8 mouse cellular contexts compared by ENCODE assay signal in the genomic region with DNA sequence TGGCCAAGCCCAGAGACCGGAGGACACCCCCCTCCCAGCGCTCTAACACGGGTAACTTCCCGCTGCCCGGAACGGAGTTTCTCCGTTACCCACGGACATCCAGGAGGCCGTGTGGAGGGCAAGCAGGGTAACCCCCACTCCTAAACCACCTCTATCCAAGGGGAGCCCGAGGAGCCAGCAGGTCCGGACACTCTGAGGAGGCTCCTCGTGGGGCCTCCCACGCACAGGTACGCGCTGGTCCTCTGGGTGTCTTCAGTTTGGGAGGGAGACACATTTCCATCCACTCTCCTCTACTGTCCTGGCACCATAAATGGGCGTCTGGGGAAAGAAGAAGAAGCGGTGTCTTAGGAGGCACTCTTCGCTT.
A peak's percentile ranks its signal among the peaks of the same experiment; 100 is the strongest.
DNase-seq lines count a peak whose midpoint lies in the region; ATAC-seq and TF ChIP-seq lines count a peak whose summit lies in the region.

No protein-coding gene starts in this region.

- ATAC-seq in heart, postnatal 0 days (ENCODE audit: insufficient read depth, low read depth), result no peak
- ATAC-seq in embryonic facial prominence, embryonic 13.5 days (ENCODE audit: insufficient number of reproducible peaks, insufficient read depth, low FRiP score, low TSS enrichment, low read depth), result 0 out of 2 replicates have a peak, but pooled peaks have one; percentile 7
- no peak; the same call in 1 of the 2 replicates for ATAC-seq in intestine, embryonic 16.5 days
- ATAC-seq in neural tube, embryonic 11.5 days (ENCODE audit: insufficient read depth, low FRiP score, low TSS enrichment), result no peak; the same call in 1 of the 2 replicates
- no peak for ATAC-seq in erythroid progenitor cell, adult 5-6 weeks (replicated peaks; ENCODE audit: low FRiP score, poor library complexity, severe bottlenecking)

- no peak overlapping the region for H3K27ac ChIP-seq in heart, postnatal 0 days (ENCODE audit: low read depth)
- no peak overlapping the region for H3K27ac ChIP-seq in embryonic facial prominence, embryonic 13.5 days
- no peak overlapping the region for H3K27ac ChIP-seq in intestine, embryonic 16.5 days (ENCODE audit: low read length)
- H3K27ac ChIP-seq in neural tube, embryonic 11.5 days (ENCODE audit: low read depth, low read length), result no peak overlapping the region

- intact Hi-C loops in left cerebral cortex, postnatal 25 days (cut with DNase I), result loop anchor here (5.0 kb wide), 1 partner anchor 36 kb away; no protein-coding TSS in a partner anchor

- peak overlapping the region; percentile 48 for H3K4me3 ChIP-seq in heart, postnatal 0 days (ENCODE audit: low read depth, low read length)
- peak overlapping the region; percentile 50 for H3K4me3 ChIP-seq in embryonic facial prominence, embryonic 13.5 days
- H3K4me3 ChIP-seq in intestine, embryonic 16.5 days (ENCODE audit: low read length), result peak overlapping the region; percentile 52
- peak overlapping the region; percentile 51 for H3K4me3 ChIP-seq in neural tube, embryonic 11.5 days (ENCODE audit: low read depth, low read length)

- no peaks in the 10 kb centered on the region for H3K4me1 ChIP-seq in heart, postnatal 0 days (ENCODE audit: control insufficient read depth, insufficient read depth)
- H3K4me1 ChIP-seq in embryonic facial prominence, embryonic 13.5 days, result peaks cover 15% of the 10 kb centered on the region
- peaks cover 9% of the 10 kb centered on the region for H3K4me1 ChIP-seq in intestine, embryonic 16.5 days (ENCODE audit: control insufficient read depth, insufficient read depth, low read length)
- H3K4me1 ChIP-seq in neural tube, embryonic 11.5 days (ENCODE audit: control insufficient read depth, insufficient read depth, low read length), result no peaks in the 10 kb centered on the region

- no peak for TF ChIP-seq EP300 in heart, postnatal 0 days (IDR thresholded peaks at IDR 0.05; ENCODE audit: low read depth)

- WGBS in heart, postnatal 0 days, result 4% methylated on average over 18 of the region's 18 CpGs
- WGBS in embryonic facial prominence, embryonic 13.5 days, result 3% methylated on average over 18 of the region's 18 CpGs
- 4% methylated on average over 18 of the region's 18 CpGs for WGBS in intestine, embryonic 16.5 days
- 4% methylated on average over 18 of the region's 18 CpGs for WGBS in neural tube, embryonic 11.5 days

- peaks cover 35% of the 10 kb centered on the region for H3K27me3 ChIP-seq in heart, postnatal 0 days (ENCODE audit: control insufficient read depth, insufficient read depth, low read length)
- H3K27me3 ChIP-seq in embryonic facial prominence, embryonic 13.5 days, result peaks cover 73% of the 10 kb centered on the region
- peaks cover 20% of the 10 kb centered on the region; the same call in 1 of the 2 replicates for H3K27me3 ChIP-seq in intestine, embryonic 16.5 days (replicated peaks; ENCODE audit: control insufficient read depth, insufficient read depth, low read length)
- H3K27me3 ChIP-seq in neural tube, embryonic 11.5 days (ENCODE audit: control insufficient read depth, insufficient read depth, low read length), result peaks cover 25% of the 10 kb centered on the region

- no peak for TF ChIP-seq CTCF in heart, postnatal 0 days (IDR thresholded peaks at IDR 0.05; ENCODE audit: low read depth)

- H3K36me3 ChIP-seq in heart, postnatal 0 days (replicated peaks; ENCODE audit: control insufficient read depth, insufficient read depth, low read length), result no peaks in the 10 kb centered on the region
- H3K36me3 ChIP-seq in embryonic facial prominence, embryonic 13.5 days, result no peaks in the 10 kb centered on the region
- no peaks in the 10 kb centered on the region for H3K36me3 ChIP-seq in intestine, embryonic 16.5 days (ENCODE audit: control insufficient read depth, insufficient read depth, low read length)
- no peaks in the 10 kb centered on the region for H3K36me3 ChIP-seq in neural tube, embryonic 11.5 days (ENCODE audit: control insufficient read depth, insufficient read depth, low read length)

- peak overlapping the region; percentile 83 for H3K4me2 ChIP-seq in heart, postnatal 0 days (ENCODE audit: low read depth, low read length)
- H3K4me2 ChIP-seq in embryonic facial prominence, embryonic 13.5 days, result peak overlapping the region; percentile 89
- H3K4me2 ChIP-seq in intestine, embryonic 16.5 days (ENCODE audit: low read depth, low read length), result peak overlapping the region; percentile 87
- H3K4me2 ChIP-seq in neural tube, embryonic 11.5 days (ENCODE audit: low read depth), result peak overlapping the region; percentile 91

- no peaks in the 10 kb centered on the region for H3K9me3 ChIP-seq in heart, postnatal 0 days (replicated peaks; ENCODE audit: control insufficient read depth, low read length)
- no peaks in the 10 kb centered on the region for H3K9me3 ChIP-seq in embryonic facial prominence, embryonic 13.5 days
- H3K9me3 ChIP-seq in intestine, embryonic 16.5 days (ENCODE audit: control insufficient read depth, low read length), result no peaks in the 10 kb centered on the region
- no peaks in the 10 kb centered on the region for H3K9me3 ChIP-seq in neural tube, embryonic 11.5 days (ENCODE audit: control insufficient read depth, low read length)

- no peak for DNase-seq in heart, postnatal 0 days (ENCODE audit: low spot score)
- no peak for DNase-seq in heart, adult 11 months
- DNase-seq in neural tube, embryonic 11.5 days (ENCODE audit: low spot score), result no peak
- no peak for DNase-seq in left cerebral cortex, postnatal 25 days (ENCODE audit: low spot score in 2 of 2)
- DNase-seq in frontal cortex, postnatal 25 days (ENCODE audit: low spot score in 2 of 2), result no peak

- no peak overlapping the region for H3K9ac ChIP-seq in heart, postnatal 0 days (replicated peaks; ENCODE audit: low read depth, low read length)
- no peak overlapping the region for H3K9ac ChIP-seq in embryonic facial prominence, embryonic 13.5 days
- H3K9ac ChIP-seq in intestine, embryonic 16.5 days (ENCODE audit: low read depth, low read length), result no peak overlapping the region
- H3K9ac ChIP-seq in neural tube, embryonic 11.5 days (ENCODE audit: low read length), result peak overlapping the region; percentile 58; the same call in 1 of the 2 replicates
